Mouse (Mus musculus) heart, embryonic 13.5 days (tissue): ENCODE measurements around the gene Fam71f2. TPM values are rescaled to one million over a fixed set of nuclear protein-coding genes. Genes with fewer than 3 reads are reported as not detected.

Experiments used
- ATAC-seq: fragments of 200-750 bp; cut with Nextera tagmentation; 2 replicates; pipeline ENCODE4 v1.8.0; 2017; ENCODE audit warnings: moderate TSS enrichment; ENCODE audit not compliant: insufficient number of reproducible peaks, low FRiP score, low TSS enrichment; ENCODE audit errors: extremely low read depth
- H3K27ac ChIP-seq: fragments of 300-500 bp; sonication (generic); replicated peaks from 2 replicates; pipeline ENCODE4 v1.5.1; 2015; ENCODE audit warnings: moderate library complexity, mild to moderate bottlenecking, inconsistent platforms
- H3K27me3 ChIP-seq: fragments of 300-500 bp; sonication (generic); replicated peaks from 2 replicates; pipeline ENCODE4 v1.6.1; 2015; ENCODE audit warnings: mild to moderate bottlenecking, inconsistent platforms
- H3K36me3 ChIP-seq: fragments of 300-500 bp; sonication (generic); 2 replicates; pipeline ENCODE4 v1.6.1; 2015; ENCODE audit warnings: mild to moderate bottlenecking, inconsistent platforms
- H3K4me1 ChIP-seq: fragments of 300-500 bp; sonication (generic); 2 replicates; pipeline ENCODE4 v1.6.1; 2015; ENCODE audit warnings: inconsistent platforms
- H3K4me2 ChIP-seq: fragments of 300-500 bp; sonication (generic); 2 replicates; pipeline ENCODE4 v1.6.1; 2015; ENCODE audit warnings: inconsistent platforms, mild to moderate bottlenecking, moderate library complexity
- H3K4me3 ChIP-seq: fragments of 300-500 bp; sonication (generic); 2 replicates; pipeline ENCODE4 v1.5.1; 2015; ENCODE audit warnings: moderate library complexity, mild to moderate bottlenecking, inconsistent platforms
- H3K9ac ChIP-seq: fragments of 300-500 bp; sonication (generic); 2 replicates; pipeline ENCODE4 v1.6.1; 2015; ENCODE audit warnings: inconsistent platforms, mild to moderate bottlenecking, moderate library complexity
- H3K9me3 ChIP-seq: fragments of 300-500 bp; sonication (generic); 2 replicates; pipeline ENCODE4 v1.6.1; 2016; ENCODE audit warnings: inconsistent platforms
- WGBS: fragments of 180-500 bp; shearing (Covaris S2); methylation state at CpG from one replicate; pipeline ENCODE4 v1.1.7; 2015; ENCODE audit warnings: mixed read lengths; 5-methylcytosine and 5-hydroxymethylcytosine counted together
- polyA plus RNA-seq: library from polyadenylated mRNA; unstranded; fragments of >200 nt; fragmentation: Nextera tagmentation; extraction: Ambion mirVana; gene quantifications from 2 replicates; pipeline ENCODE4 v1.2.1, GENCODE M21; 2015

Gene Fam71f2
- polyA plus RNA-seq, 1 experiment from 2014 or later: not detected

DNA sequence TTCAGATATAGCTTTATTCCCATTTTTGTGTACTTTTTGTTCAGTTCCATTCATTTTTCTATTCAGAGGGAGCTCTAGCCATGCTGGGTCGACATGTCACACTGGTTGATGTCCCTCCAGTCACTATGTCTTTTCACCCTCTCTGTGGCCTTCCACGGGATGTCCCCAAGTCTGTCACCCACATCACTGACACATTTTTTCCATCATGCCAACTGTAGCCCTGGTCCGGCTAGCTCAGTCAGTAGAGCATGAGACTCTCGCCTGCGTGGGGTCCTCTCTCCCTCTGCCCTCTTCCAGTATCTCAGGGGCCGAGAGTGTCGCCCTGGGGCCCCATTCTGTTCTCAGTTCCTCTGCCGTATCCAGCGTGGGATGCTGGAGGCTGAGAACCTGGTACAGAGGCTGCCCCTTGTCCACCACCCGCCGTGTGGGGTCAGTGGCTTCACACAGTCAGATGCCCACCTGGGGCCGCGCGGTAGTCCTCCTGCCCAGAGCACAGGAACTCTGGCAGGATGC, 34.4 kb downstream of the Fam71f2 start:
- Histone ChIP-seq H3K4me3 (no peak overlapping the region), H3K9ac (no peak overlapping the region), H3K4me2 (no peak overlapping the region), H3K9me3 (no peaks in the 10 kb centered on the region), H3K27ac (no peak overlapping the region), H3K36me3 (no peaks in the 10 kb centered on the region), H3K27me3 (no peaks in the 10 kb centered on the region), H3K4me1 (peaks cover under 1% of the 10 kb centered on the region)
- 64% methylated on average over 14 of the region's 14 CpGs for WGBS
- no peak for ATAC-seq

DNA sequence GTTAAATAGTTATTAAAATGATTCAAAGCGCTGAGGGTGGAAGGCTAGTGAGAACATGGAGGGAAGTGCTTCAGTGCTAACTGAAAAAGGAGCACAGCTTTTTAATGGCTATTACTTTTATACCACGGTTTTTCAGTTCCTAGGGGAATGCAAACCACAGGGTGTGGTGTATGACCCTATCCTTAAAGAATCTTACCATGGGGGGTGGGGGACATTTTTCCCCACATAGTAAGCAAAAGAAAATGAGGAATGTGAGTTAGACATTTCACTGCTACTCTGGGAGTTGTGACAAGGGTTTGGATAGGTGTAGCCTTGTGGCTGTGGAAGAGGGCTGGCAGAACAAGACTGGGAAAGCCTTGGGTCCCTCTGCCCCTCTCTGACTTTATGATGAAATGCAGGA, 37.9 kb downstream of the Fam71f2 start:
- no peak for ATAC-seq
- H3K9me3 ChIP-seq: no peaks in the 10 kb centered on the region
- H3K4me2 ChIP-seq: no peak overlapping the region
- H3K27ac ChIP-seq: no peak overlapping the region
- no peaks in the 10 kb centered on the region for H3K36me3 ChIP-seq
- H3K27me3 ChIP-seq: no peaks in the 10 kb centered on the region
- H3K9ac ChIP-seq: no peak overlapping the region
- 75% methylated on average over 2 of the region's 2 CpGs for WGBS
- H3K4me3 ChIP-seq: no peak overlapping the region
- H3K4me1 ChIP-seq: peaks cover 8% of the 10 kb centered on the region

DNA sequence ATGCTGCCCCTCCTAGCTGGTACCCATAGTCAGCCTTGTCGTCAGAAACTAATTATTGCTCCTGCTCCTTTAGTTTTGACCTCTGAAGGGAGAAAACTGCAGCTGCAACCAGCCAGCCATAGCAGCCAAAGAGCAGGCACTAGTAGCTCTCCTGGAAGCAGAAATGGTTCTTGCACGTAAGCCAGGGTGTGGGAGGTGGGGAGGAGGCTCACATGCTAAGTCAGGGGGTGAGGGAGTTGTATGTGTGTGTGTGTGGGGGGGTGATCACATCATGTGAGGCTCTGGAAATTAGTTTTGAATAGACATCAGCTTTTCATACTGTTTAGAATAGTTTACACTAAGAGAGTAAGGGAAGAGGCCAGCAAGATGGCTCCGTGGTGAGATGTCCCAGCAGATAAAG, 38.5 kb downstream of the Fam71f2 start:
- Histone ChIP-seq H3K36me3 (no peaks in the 10 kb centered on the region), H3K27ac (no peak overlapping the region), H3K4me1 (peaks cover 8% of the 10 kb centered on the region), H3K4me3 (no peak overlapping the region), H3K9me3 (no peaks in the 10 kb centered on the region), H3K27me3 (no peaks in the 10 kb centered on the region), H3K9ac (no peak overlapping the region), H3K4me2 (no peak overlapping the region)
- ATAC-seq: no peak
- 70% methylated on average over 3 of the region's 3 CpGs for WGBS

DNA sequence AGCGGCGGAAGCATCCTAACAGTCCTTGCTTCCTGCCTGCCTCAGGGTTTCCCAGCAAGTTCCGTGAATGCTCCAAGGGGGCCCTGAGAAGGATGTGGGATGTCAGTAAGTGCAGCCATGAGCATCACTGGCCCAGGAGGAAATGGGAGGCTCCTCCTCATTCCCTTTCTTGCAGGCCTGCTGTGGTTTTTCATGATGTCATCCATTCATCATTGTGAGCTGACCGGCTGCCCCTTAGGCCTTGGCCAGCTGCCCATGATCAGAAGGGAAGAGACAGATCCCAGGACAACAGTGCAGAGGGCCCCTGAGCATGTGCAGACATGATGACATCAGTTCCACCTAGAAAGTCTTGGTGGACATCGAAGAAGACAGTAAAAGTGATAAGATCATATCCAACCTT, 39.5 kb downstream of the Fam71f2 start, which contains the start of gene Fam71f1:
Gene Fam71f1, plus strand, starts transcription at position 262 of the 400 bp plus-strand sequence.
- peak; percentile 56 for ATAC-seq
- 0 out of 2 replicates have a peak within 1 kb of the TSS, but pooled peaks have one; percentile 43 for H3K27ac ChIP-seq

DNA sequence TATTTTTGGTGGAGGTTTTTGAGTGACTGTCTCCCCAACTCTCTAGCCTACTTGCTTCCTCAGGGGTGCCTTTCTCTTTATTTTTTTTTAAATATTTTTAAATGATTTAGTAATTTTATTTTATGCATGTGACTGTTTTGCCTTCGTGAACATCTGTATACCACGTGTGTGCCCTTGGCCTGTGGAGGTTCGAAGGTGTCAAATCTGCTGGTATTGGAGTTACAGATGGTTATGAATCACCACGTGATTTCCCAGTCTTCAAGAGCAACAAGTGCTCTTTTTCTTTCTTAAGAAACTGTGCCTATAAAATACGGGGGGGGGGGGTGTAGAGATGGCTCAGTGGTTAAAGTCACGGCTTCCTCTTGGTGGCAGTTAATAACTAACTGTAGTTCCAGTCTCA, 42.2 kb downstream of the Fam71f2 start:
- Histone ChIP-seq H3K27me3 (peaks cover 3% of the 10 kb centered on the region; the same call in 1 of the 2 replicates), H3K9ac (no peak overlapping the region), H3K27ac (no peak overlapping the region), H3K4me2 (no peak overlapping the region), H3K36me3 (no peaks in the 10 kb centered on the region), H3K4me1 (peaks cover 8% of the 10 kb centered on the region), H3K4me3 (no peak overlapping the region), H3K9me3 (no peaks in the 10 kb centered on the region)
- WGBS: 72% methylated on average over 6 of the region's 6 CpGs
- ATAC-seq: no peak

More for the DNA sequence above, 39.5 kb downstream of the Fam71f2 start, which contains the start of gene Fam71f1:
- Histone ChIP-seq H3K9ac (no peak within 1 kb of the TSS), H3K4me2 (no peak within 1 kb of the TSS), H3K4me1 (peaks cover 8% of the 10 kb centered on the region), H3K27me3 (no peaks in the 10 kb centered on the region), H3K4me3 (no peak within 1 kb of the TSS), H3K9me3 (no peaks in the 10 kb centered on the region), H3K36me3 (no peaks in the 10 kb centered on the region)
- WGBS: 46% methylated on average over 5 of the region's 5 CpGs

DNA sequence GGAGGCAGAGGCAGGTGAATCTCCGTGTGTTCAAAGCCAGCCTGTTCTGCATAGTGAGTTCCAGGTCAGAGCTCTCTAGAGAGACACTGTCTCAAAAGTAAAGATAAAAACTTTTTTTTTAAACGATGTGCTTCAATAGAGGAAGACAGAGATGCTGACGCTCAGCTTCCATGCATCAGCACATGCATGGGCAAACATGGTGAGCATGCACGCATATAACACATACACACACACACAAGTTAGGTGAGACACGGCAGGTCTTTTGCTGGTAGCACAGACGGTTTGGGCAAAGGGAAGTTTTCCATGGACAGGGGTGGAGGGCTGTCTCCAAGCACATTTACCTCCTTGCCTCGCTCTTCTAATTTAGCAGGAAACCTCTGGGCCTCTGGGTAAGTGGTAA, 42.8 kb downstream of the Fam71f2 start:
- H3K9ac ChIP-seq: no peak overlapping the region
- H3K27ac ChIP-seq: no peak overlapping the region
- H3K4me1 ChIP-seq: peaks cover 8% of the 10 kb centered on the region
- H3K27me3 ChIP-seq: peaks cover 3% of the 10 kb centered on the region; the same call in 1 of the 2 replicates
- 83% methylated on average over 7 of the region's 7 CpGs for WGBS
- H3K9me3 ChIP-seq: no peaks in the 10 kb centered on the region
- H3K36me3 ChIP-seq: no peaks in the 10 kb centered on the region
- ATAC-seq: no peak
- H3K4me2 ChIP-seq: no peak overlapping the region
- H3K4me3 ChIP-seq: no peak overlapping the region

DNA sequence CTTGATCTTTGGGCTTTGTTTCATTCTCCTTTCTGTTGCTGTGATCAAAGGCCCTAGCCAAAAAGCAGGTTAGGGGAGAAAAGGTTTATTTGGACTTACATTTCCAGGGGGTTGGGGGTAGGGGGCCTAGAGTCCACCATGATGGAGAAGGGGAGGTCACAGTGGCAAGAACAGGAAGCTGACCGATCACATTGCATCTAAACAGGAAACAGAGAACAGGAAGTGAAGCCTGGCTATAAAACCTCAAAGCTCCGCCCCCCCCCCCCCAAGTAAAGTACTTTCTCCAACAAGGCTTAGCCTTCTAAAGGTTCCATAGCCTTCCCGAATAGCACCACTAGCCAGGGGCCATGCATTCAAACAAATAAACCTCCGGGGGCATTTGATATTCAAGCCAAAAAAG, 43.3 kb downstream of the Fam71f2 start:
- Histone ChIP-seq H3K9me3 (no peaks in the 10 kb centered on the region), H3K4me3 (no peak overlapping the region), H3K27ac (no peak overlapping the region), H3K4me1 (peaks cover 8% of the 10 kb centered on the region), H3K27me3 (peaks cover 3% of the 10 kb centered on the region; the same call in 1 of the 2 replicates), H3K9ac (no peak overlapping the region), H3K36me3 (no peaks in the 10 kb centered on the region), H3K4me2 (no peak overlapping the region)
- 49% methylated on average over 4 of the region's 4 CpGs for whole genome bisulfite sequencing
- ATAC-seq: no peak

DNA sequence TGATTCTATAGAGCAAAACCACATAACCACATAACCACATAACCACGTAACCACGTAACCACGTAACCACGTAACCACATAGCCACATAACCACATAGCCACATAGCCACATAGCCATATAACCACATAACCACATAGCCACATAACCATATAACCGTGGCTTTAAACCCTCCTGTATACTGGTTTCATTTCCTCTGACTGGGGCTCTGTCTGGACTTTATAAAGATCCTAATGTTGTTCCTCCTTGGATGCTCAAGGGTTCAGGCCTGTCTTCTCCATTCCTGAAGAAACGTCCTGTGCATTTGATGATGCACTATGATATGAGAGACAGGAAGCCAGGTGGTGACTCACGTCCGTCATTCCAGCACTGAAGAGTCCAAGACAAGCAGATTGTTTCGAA, 47.6 kb downstream of the Fam71f2 start:
- Histone ChIP-seq H3K4me1 (no peaks in the 10 kb centered on the region), H3K9me3 (no peaks in the 10 kb centered on the region), H3K4me2 (no peak overlapping the region), H3K9ac (no peak overlapping the region), H3K4me3 (no peak overlapping the region), H3K27me3 (peaks cover 3% of the 10 kb centered on the region; the same call in 1 of the 2 replicates), H3K36me3 (no peaks in the 10 kb centered on the region), H3K27ac (no peak overlapping the region)
- 78% methylated on average over 9 of the region's 9 CpGs for WGBS
- no peak for ATAC-seq

DNA sequence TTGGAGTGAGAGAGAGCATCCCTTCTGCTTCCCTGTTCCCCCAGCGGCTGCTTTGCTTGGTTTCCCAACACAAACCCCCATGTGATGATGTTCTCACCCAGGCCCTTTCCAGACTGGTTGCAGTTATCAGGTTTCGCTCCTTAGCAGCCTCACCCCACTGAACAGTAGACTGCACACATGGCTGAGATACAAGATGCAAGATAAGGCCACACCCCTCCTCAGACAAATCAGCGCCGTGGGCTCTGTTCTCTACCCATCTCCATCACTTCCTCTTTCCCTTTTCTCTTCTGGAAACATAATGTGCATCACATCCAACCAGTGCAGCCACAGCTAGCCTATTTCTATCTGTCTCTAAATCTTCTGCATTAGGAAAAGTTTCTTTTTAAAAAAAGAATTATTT, 50.1 kb downstream of the Fam71f2 start:
- H3K27me3 ChIP-seq: peaks cover 3% of the 10 kb centered on the region; the same call in 1 of the 2 replicates
- 44% methylated on average over 4 of the region's 4 CpGs for WGBS
- no peaks in the 10 kb centered on the region for H3K9me3 ChIP-seq
- H3K9ac ChIP-seq: no peak overlapping the region
- no peaks in the 10 kb centered on the region for H3K4me1 ChIP-seq
- H3K4me2 ChIP-seq: no peak overlapping the region
- no peak overlapping the region for H3K27ac ChIP-seq
- ATAC-seq: no peak
- no peaks in the 10 kb centered on the region for H3K36me3 ChIP-seq
- no peak overlapping the region for H3K4me3 ChIP-seq

Other genes with a start within 250 kb of the Fam71f2 start
- not detected in 2 replicates for gene Lep, start 219.4 kb upstream of the Fam71f2 start, polyA plus RNA-seq
- gene Rbm28, start 114.6 kb upstream of the Fam71f2 start, polyA plus RNA-seq: 23.4 and 26.2 TPM in 2 replicates
- 1.5 and 2.4 TPM in 2 replicates for gene Prrt4, start 100.0 kb upstream of the Fam71f2 start, polyA plus RNA-seq
- gene Impdh1, start 63.2 kb upstream of the Fam71f2 start, polyA plus RNA-seq: 34.7 and 36.6 TPM in 2 replicates
- 23.0 and 28.0 TPM in 2 replicates for gene Hilpda, start 7.1 kb upstream of the Fam71f2 start, polyA plus RNA-seq
- gene Fam71f1, start 39.5 kb downstream of the Fam71f2 start, polyA plus RNA-seq: 0.21 and 0.32 TPM in 2 replicates
- 409 and 427 TPM in 2 replicates for gene Calu, start 68.5 kb downstream of the Fam71f2 start, polyA plus RNA-seq
- gene Opn1sw, start 108.9 kb downstream of the Fam71f2 start, polyA plus RNA-seq: 0.51 and 0.55 TPM in 2 replicates
- gene Ccdc136, start 116.7 kb downstream of the Fam71f2 start, polyA plus RNA-seq: 24.0 and 27.6 TPM in 2 replicates
- 40.6 and 42.5 TPM in 2 replicates for gene Flnc, start 153.7 kb downstream of the Fam71f2 start, polyA plus RNA-seq
- 199 and 231 TPM in 2 replicates for gene Atp6v1f, start 188.1 kb downstream of the Fam71f2 start, polyA plus RNA-seq
- gene Atp6v1fnb, start 191.8 kb downstream of the Fam71f2 start, polyA plus RNA-seq: not detected in 2 replicates
- 11.9 and 13.0 TPM in 2 replicates for gene Kcp, start 228.4 kb downstream of the Fam71f2 start, polyA plus RNA-seq
- 7.4 and 7.9 TPM in 2 replicates for gene Irf5, start 247.0 kb downstream of the Fam71f2 start, polyA plus RNA-seq